Mouse (Mus musculus): ENCODE data around the gene Macrod1.
"Not testable (repeated sequence)": the region's sequence is repeated elsewhere in the genome, so short reads cannot be mapped to it uniquely, and the experiment has no call there.

The Macrod1 gene

GRCm38 (mm10) chr19:7057126-7057721, 614 bp downstream of the Macrod1 start:
- DNase-seq = no peak

GRCm38 (mm10) chr19:7057722-7058207, 1.2 kb downstream of the Macrod1 start:
- peak; percentile 92 for DNase-seq

GRCm38 (mm10) chr19:7058541-7058940, 1.9 kb downstream of the Macrod1 start:
- DNase-seq = no peak

- no peak for DNase-seq
Observed at GRCm38 (mm10) chr19:7062110-7062509, 5.5 kb downstream of the Macrod1 start.

- no peak for DNase-seq
Observed at GRCm38 (mm10) chr19:7062916-7063315, 6.3 kb downstream of the Macrod1 start.

GRCm38 (mm10) chr19:7064571-7064970, 8.0 kb downstream of the Macrod1 start:
- DNase-seq = peak; percentile 89

GRCm38 (mm10) chr19:7066034-7066827, 9.6 kb downstream of the Macrod1 start:
- peak; percentile 77 for DNase-seq

GRCm38 (mm10) chr19:7066828-7067342, 10.3 kb downstream of the Macrod1 start:
- DNase-seq = no peak

GRCm38 (mm10) chr19:7067344-7068050, 10.9 kb downstream of the Macrod1 start:
- DNase-seq = no peak

- DNase-seq = peak; percentile 90
Observed at GRCm38 (mm10) chr19:7068136-7068535, 11.5 kb downstream of the Macrod1 start.

- DNase-seq = no peak
Observed at GRCm38 (mm10) chr19:7068661-7069531, 12.3 kb downstream of the Macrod1 start.

GRCm38 (mm10) chr19:7069781-7070763, 13.5 kb downstream of the Macrod1 start:
- DNase-seq = peak; percentile 84

- DNase-seq = no peak
Observed at GRCm38 (mm10) chr19:7070775-7071174, 14.2 kb downstream of the Macrod1 start.

GRCm38 (mm10) chr19:7072221-7072620, 15.6 kb downstream of the Macrod1 start:
- no peak for DNase-seq

- DNase-seq = no peak
Observed at GRCm38 (mm10) chr19:7073997-7074781, 17.6 kb downstream of the Macrod1 start.

GRCm38 (mm10) chr19:7075336-7075735, 18.7 kb downstream of the Macrod1 start:
- not testable (repeated sequence) for DNase-seq

GRCm38 (mm10) chr19:7077666-7078065, 21.1 kb downstream of the Macrod1 start:
- DNase-seq = no peak

GRCm38 (mm10) chr19:7078271-7078670, 21.7 kb downstream of the Macrod1 start:
- DNase-seq = no peak

- DNase-seq = no peak
Observed at GRCm38 (mm10) chr19:7081516-7082266, 25.1 kb downstream of the Macrod1 start.

Data from embryo, embryonic 11 days (tissue).